Mouse (Mus musculus): ENCODE results near the gene Ankrd13b. TPM values are rescaled to one million over a fixed set of nuclear protein-coding genes. Genes with fewer than 3 reads are reported as not detected.
A peak's percentile ranks its signal among the peaks of the same experiment; 100 is the strongest.

Gene Ankrd13b
- polyA plus RNA-seq, 1 experiment from 2014 or later, result 37.3 TPM

DNA sequence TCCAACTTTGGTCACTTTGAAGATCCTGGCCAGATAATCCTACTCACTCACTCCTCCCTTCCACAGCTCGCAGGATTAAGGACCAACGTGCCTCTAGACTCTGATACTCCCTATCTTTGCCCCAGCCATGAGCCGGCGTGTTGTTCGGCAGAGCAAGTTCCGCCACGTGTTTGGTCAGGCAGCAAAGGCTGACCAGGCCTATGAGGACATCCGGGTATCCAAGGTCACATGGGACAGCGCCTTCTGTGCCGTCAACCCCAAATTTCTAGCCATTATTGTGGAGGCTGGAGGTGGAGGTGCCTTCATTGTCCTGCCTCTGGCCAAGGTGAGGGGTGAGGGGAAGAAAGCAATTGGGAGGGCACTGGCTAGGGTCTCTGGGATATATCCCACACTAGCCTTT is 25.7 kb downstream of the Ankrd13b start:
- ATAC-seq (replicated peaks), result no peak
- H3K9ac ChIP-seq (replicated peaks), result no peak overlapping the region
- peaks cover 19% of the 10 kb centered on the region for H3K4me1 ChIP-seq
- H3K9me3 ChIP-seq, result no peaks in the 10 kb centered on the region
- no peak overlapping the region for H3K4me2 ChIP-seq (replicated peaks)
- peaks cover 31% of the 10 kb centered on the region for H3K27me3 ChIP-seq
- 74% methylated on average over 10 of the region's 10 CpGs for WGBS
- H3K27ac ChIP-seq (replicated peaks), result no peak overlapping the region
- H3K4me3 ChIP-seq, result no peak overlapping the region
- H3K36me3 ChIP-seq, result no peaks in the 10 kb centered on the region

DNA sequence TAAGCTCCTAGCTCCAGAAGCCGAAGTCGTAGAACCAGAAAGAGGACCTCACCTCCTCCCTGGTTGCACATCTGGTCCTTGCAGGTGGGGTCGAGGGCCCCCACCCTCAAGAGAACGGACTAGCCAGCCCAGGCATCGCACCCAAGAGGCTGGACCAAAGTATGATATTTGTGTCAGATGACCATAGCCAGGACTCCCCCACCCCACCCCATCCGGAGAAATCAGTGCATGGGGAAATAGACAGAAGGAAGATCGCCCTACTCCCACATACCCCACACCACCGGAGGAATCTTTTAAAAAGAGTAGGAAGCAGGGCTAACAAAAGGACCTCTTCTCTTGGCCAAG is 26.4 kb downstream of the Ankrd13b start:
- 49% methylated on average over 8 of the region's 8 CpGs for WGBS
- Histone ChIP-seq H3K27ac (replicated peaks) (no peak overlapping the region), H3K27me3 (peaks cover 31% of the 10 kb centered on the region), H3K4me2 (replicated peaks) (peak overlapping the region; percentile 87), H3K4me3 (no peak overlapping the region), H3K9me3 (no peaks in the 10 kb centered on the region), H3K4me1 (peaks cover 19% of the 10 kb centered on the region), H3K9ac (replicated peaks) (no peak overlapping the region), H3K36me3 (no peaks in the 10 kb centered on the region; the same call in 1 of the 2 replicates)
- ATAC-seq (replicated peaks), result no peak

DNA sequence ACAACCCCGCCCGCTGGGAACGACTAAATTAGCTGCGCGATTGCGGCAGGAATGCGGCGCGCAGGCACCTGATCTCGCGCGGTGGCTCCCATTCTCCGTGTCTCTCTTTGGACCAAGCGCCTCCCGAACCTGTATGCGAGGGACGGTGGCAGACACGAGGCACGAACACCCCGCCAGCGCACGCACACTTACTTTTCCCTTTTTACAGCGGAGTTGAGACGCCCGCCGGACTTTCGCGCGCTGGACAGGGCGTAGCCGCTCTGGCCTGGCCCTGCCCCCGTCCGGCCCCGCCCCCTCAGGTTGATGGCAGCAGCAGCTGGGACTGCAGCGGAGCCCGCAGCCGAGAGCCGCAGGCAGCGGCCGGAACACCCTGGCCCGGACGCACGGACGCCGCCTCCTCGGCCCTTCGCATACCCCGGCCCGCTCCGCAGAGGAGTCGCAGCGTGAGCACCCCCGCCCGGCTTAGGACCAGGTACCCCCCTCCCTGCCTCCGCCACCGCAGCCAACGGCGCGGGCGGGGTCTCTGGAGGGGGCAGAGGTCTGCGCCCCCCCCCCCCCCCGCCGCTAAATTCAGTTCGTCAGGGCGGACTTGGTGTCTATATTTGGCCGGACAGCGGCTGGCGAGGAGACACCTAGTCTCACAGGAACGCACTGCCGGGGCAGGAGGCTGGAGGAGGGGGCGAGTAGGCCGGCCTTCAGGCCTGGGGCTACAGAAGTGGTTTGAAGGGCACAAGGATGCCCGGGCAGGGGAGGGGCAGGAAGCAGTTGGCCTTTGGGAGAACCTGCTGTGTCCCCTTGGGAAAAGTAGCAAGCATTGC is 27.0 kb downstream of the Ankrd13b start, which contains the start of gene Coro6:
Gene Coro6 (plus strand): TSS at position 129 of the 818 bp plus-strand sequence.
- peak within 1 kb of the TSS; percentile 41 for H3K4me3 ChIP-seq
- WGBS, result under 1% methylated on average over 72 of the region's 73 CpGs
- no peaks in the 10 kb centered on the region; the same call in 1 of the 2 replicates for H3K36me3 ChIP-seq
- peaks cover 13% of the 10 kb centered on the region for H3K4me1 ChIP-seq
- peak; percentile 39 for ATAC-seq (replicated peaks)
- H3K9ac ChIP-seq (replicated peaks), result peak within 1 kb of the TSS; percentile 38
- peak within 1 kb of the TSS; percentile 87 for H3K4me2 ChIP-seq (replicated peaks)
- no peak within 1 kb of the TSS for H3K27ac ChIP-seq (replicated peaks)
- peaks cover 27% of the 10 kb centered on the region for H3K27me3 ChIP-seq
- no peaks in the 10 kb centered on the region for H3K9me3 ChIP-seq

DNA sequence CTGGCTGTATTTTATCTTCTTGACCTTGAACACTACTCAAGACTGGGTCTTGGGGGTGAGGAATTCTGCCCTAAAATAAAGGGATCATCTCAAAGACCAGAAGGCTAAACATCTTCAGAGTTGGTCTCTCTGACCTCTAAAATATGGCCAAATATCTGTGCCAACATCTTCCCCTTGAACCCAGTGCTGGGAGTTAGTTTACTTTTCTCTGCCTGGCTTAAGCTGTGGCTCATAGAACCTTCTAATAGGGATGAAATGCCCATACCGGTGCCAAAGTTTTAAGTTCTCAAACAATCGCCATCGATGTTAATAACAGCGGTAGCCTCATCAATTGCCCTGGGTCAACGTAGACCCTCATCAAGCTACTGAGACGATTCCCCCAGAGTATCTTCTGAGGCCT is 27.6 kb downstream of the Ankrd13b start:
- Histone ChIP-seq H3K27ac (replicated peaks) (no peak overlapping the region), H3K27me3 (peaks cover 23% of the 10 kb centered on the region), H3K4me2 (replicated peaks) (peak overlapping the region; percentile 87), H3K9me3 (no peaks in the 10 kb centered on the region), H3K9ac (replicated peaks) (peak overlapping the region; percentile 38; the same call in 1 of the 2 replicates), H3K4me1 (peaks cover 13% of the 10 kb centered on the region), H3K36me3 (no peaks in the 10 kb centered on the region; the same call in 1 of the 2 replicates), H3K4me3 (peak overlapping the region; percentile 41)
- ATAC-seq (replicated peaks), result 0 out of 2 replicates have a peak, but pooled peaks have one; percentile 27
- 3% methylated on average over 6 of the region's 6 CpGs for WGBS

DNA sequence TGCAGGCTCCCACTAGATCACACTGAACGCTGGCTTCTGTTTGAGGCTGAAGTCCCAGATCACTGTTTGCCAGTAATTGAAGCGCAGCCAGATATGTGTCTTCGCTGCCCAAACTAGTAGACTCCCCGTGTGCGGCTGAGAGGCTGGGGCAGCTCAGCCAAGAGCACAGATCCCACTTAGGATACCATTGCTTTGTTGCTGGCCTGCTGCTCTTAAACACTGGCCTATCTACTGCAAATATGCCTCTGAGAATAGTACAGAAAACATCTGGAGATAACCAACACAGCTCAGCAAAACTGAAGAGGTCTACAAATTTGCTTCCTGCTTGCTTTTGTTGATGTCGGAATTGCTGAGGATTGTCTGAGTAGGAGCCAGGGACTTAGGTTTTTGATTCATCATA is 32.6 kb downstream of the Ankrd13b start:
- peak overlapping the region; percentile 29; the same call in 1 of the 2 replicates for H3K27ac ChIP-seq (replicated peaks)
- no peaks in the 10 kb centered on the region for H3K9me3 ChIP-seq
- H3K9ac ChIP-seq (replicated peaks), result no peak overlapping the region
- H3K27me3 ChIP-seq, result no peaks in the 10 kb centered on the region
- peaks cover 24% of the 10 kb centered on the region for H3K36me3 ChIP-seq
- 69% methylated on average over 6 of the region's 6 CpGs for WGBS
- H3K4me3 ChIP-seq, result no peak overlapping the region
- ATAC-seq (replicated peaks), result no peak
- H3K4me2 ChIP-seq (replicated peaks), result no peak overlapping the region
- peaks cover 3% of the 10 kb centered on the region for H3K4me1 ChIP-seq

DNA sequence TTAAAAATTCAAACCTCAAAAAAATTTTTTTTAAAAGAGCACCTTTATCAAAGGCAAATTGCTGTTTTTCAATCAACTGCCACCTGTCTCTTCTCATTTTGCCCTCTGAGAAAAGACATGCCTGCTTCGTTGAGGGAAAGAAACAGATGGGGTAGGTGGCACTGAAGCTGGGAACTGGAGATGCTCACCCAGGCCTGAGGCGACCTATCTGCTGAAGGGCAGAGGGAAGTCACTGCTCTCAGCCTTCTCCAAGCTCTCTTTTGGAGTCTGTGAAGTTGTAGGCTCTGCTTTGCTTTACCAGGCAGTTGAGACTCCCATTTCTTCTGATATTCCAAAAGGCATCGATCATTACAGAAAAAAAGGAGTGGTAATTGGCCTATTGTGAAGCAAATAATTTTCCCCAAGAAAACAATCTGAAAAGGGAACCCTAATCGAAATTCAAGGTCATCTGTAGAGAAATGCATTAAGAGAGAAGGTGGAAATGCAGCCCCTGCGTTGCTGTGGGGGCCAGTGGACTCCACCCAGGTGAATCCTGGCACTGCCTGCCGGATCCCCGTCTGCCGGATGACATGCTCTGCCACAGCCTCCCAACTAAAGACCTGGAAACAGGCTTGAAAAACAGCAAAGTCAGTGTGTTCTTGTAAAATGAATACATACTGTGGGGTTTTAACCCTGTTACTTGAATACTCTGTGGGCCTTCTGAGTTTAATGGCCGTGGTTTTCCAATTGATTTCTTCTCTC is 33.5 kb downstream of the Ankrd13b start:
- H3K9me3 ChIP-seq, result no peaks in the 10 kb centered on the region
- no peaks in the 10 kb centered on the region for H3K4me1 ChIP-seq
- 84% methylated on average over 9 of the region's 9 CpGs for WGBS
- H3K9ac ChIP-seq (replicated peaks), result no peak overlapping the region
- H3K27me3 ChIP-seq, result no peaks in the 10 kb centered on the region
- no peak overlapping the region for H3K4me2 ChIP-seq (replicated peaks)
- H3K4me3 ChIP-seq, result no peak overlapping the region
- ATAC-seq (replicated peaks), result no peak
- peaks cover 24% of the 10 kb centered on the region for H3K36me3 ChIP-seq
- no peak overlapping the region for H3K27ac ChIP-seq (replicated peaks)

DNA sequence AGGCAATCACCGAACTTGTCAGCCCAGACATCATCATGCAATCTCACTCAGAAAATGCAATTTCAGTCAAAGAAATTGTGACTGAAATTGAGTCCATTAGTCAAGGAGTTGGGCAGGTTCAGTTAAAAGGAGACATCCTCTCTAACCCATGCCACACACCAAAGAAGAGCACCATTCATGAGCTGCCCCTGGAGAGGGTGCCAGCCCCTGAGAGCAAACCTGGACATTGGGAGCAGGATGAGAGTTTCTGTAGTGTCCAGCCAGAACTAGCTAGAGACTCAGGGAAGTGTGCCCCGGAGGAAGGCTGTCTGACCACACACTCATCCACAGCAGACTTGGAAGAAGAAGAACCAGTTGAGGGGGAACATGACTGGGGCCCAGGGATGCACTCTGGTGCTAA is 36.1 kb downstream of the Ankrd13b start:
- no peaks in the 10 kb centered on the region for H3K27me3 ChIP-seq
- WGBS, result 97% methylated on average over 2 of the region's 2 CpGs

DNA sequence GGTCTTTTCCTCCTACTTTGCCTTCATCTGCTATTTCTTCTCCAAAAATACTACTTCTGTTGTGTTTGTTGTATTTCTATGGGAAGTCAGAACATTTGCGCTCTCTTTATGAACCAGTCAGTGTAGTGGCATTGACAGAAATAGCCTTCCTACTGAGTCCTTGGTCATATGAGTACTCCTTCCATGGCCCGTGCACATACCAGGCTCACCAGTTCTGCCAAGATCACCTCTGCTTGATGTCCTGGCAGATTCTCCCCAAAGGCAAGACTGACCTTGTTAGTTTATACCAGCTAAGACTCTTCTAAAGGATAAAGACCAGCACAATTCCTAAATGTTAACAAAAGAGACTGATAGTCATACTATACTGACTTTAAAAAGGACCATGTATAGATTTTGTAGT is 37.8 kb downstream of the Ankrd13b start:
- H3K9ac ChIP-seq (replicated peaks), result no peak overlapping the region
- H3K9me3 ChIP-seq, result no peaks in the 10 kb centered on the region
- H3K27ac ChIP-seq (replicated peaks), result no peak overlapping the region
- ATAC-seq (replicated peaks), result no peak
- H3K27me3 ChIP-seq, result no peaks in the 10 kb centered on the region
- H3K4me1 ChIP-seq, result no peaks in the 10 kb centered on the region
- H3K4me2 ChIP-seq (replicated peaks), result no peak overlapping the region
- 95% methylated on average over 2 of the region's 2 CpGs for WGBS
- no peak overlapping the region for H3K4me3 ChIP-seq
- H3K36me3 ChIP-seq, result peaks cover 49% of the 10 kb centered on the region

More for the DNA sequence above, 36.1 kb downstream of the Ankrd13b start:
- no peak overlapping the region for H3K4me3 ChIP-seq
- no peak overlapping the region for H3K4me2 ChIP-seq (replicated peaks)
- H3K4me1 ChIP-seq, result no peaks in the 10 kb centered on the region
- H3K36me3 ChIP-seq, result peaks cover 42% of the 10 kb centered on the region
- ATAC-seq (replicated peaks), result no peak
- no peaks in the 10 kb centered on the region for H3K9me3 ChIP-seq
- no peak overlapping the region for H3K27ac ChIP-seq (replicated peaks)
- H3K9ac ChIP-seq (replicated peaks), result no peak overlapping the region

DNA sequence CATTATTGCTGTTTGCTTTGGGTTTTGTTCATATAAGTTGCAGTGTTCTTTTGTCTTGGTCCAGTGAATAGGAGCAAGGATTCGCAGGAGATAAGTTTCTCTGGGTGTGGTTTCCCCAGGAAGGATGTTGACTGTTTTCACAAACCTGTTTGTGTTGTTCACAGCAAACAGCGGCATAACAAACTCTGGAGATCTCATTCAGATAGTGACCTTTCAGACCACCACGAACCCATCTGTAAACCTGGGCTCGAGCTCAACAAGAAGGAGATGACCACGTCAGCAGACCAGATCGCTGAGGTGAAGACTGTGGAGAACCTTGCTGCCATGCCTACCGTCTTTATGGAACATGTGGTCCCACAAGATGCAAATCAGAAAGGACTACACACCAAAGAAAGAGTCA is 40.3 kb downstream of the Ankrd13b start:
- Histone ChIP-seq H3K9ac (replicated peaks) (no peak overlapping the region), H3K4me1 (no peaks in the 10 kb centered on the region), H3K4me2 (replicated peaks) (no peak overlapping the region), H3K4me3 (no peak overlapping the region), H3K27me3 (no peaks in the 10 kb centered on the region), H3K27ac (replicated peaks) (no peak overlapping the region), H3K36me3 (peaks cover 32% of the 10 kb centered on the region), H3K9me3 (no peaks in the 10 kb centered on the region)
- no peak for ATAC-seq (replicated peaks)
- 93% methylated on average over 7 of the region's 7 CpGs for WGBS

DNA sequence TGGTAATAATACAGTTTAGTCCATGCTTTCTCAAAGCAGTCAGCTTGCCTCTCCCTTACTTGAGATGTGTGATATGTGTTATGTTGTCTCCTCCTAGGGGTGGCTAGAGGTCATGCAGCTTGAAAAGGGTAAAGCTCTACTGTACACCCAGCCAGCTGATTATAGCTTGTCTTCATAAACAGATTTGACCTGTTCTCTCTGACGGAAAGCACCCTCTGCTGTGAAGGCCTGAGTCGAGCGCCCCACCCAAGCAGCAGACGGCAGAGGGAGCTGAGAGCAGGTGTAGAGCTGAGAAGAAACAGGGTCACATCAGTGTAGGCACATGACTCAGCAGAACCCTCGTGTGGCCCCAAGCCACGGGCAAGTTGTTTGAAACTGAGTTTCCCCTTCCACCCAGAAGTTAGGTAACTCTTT is 42.8 kb downstream of the Ankrd13b start:
- Histone ChIP-seq H3K4me1 (no peaks in the 10 kb centered on the region), H3K27ac (replicated peaks) (no peak overlapping the region), H3K9ac (replicated peaks) (no peak overlapping the region), H3K4me3 (no peak overlapping the region), H3K9me3 (no peaks in the 10 kb centered on the region), H3K36me3 (peaks cover 27% of the 10 kb centered on the region), H3K4me2 (replicated peaks) (no peak overlapping the region), H3K27me3 (no peaks in the 10 kb centered on the region)
- ATAC-seq (replicated peaks), result no peak; the same call in 1 of the 2 replicates
- 73% methylated on average over 6 of the region's 6 CpGs for WGBS

DNA sequence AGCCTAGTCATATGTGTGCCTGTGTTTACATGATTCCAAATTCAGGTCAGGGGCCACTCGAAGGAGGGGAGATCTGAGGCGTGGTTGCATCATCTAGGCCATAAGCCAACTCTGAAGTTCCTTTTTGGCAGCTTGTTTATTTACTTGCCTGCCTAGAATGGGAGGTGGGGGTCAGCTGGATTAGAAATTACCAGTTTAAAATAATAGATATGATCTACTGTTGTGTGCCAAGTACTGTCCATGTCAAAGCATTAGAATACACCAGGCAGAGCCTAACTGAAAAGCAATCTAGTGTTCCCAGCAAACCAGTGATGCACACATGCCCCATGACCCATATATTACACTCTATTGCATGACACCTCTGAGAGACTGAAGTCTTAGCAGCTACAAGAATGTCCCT is 44.5 kb downstream of the Ankrd13b start:
- peaks cover 24% of the 10 kb centered on the region for H3K36me3 ChIP-seq
- no peak overlapping the region for H3K9ac ChIP-seq (replicated peaks)
- H3K27ac ChIP-seq (replicated peaks), result no peak overlapping the region
- ATAC-seq (replicated peaks), result no peak
- H3K4me3 ChIP-seq, result no peak overlapping the region
- H3K9me3 ChIP-seq, result no peaks in the 10 kb centered on the region
- H3K27me3 ChIP-seq, result no peaks in the 10 kb centered on the region
- no peak overlapping the region for H3K4me2 ChIP-seq (replicated peaks)
- WGBS, result 66% methylated on average over 2 of the region's 2 CpGs
- H3K4me1 ChIP-seq, result no peaks in the 10 kb centered on the region
